Mouse (Mus musculus) layer of hippocampus, adult 18-20 months (tissue): ENCODE measurements around the gene Kansl3. TPM values are rescaled to one million over a fixed set of nuclear protein-coding genes. Genes with fewer than 3 reads are reported as not detected.

Source experiments
- DNase-seq, 2 experiments: peaks; one replicate each; pipeline ENCODE4 v3.0.0; 2022; ENCODE audit warnings: low spot score in 2 of 2
- microRNA-seq, 2 experiments: library from miRNA; unstranded; fragments of <30 nt; microRNA quantifications; one replicate each; pipeline ENCODE4 v1.2.0; 2021
- total RNA-seq, 2 experiments: library from RNA; stranded (reverse); gene quantifications; 2 replicates each; pipeline ENCODE4 v1.2.3; 2021

The Kansl3 gene
- total RNA-seq, 2 experiments from 2014 or later = 71.2 to 76.0 TPM

DNA sequence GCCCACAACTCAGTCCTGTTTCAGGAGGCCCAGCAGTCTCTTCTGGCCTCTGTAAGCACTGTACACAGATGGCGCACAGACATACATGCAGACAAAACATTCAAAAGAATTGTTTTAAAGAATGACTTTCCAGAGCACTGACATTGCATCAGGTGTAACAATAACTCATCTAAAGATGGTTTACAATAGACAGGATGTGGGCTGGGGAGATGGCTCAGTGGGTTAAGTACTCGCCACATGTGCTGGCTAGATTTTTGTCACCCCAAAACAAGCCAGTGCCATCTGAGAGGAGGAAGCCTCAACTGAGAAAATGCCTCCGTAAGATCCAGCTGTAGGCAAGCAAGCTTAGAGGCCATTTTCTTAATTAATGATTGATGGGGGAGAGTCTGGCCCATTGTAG, 74.6 kb downstream of the Kansl3 start:
- no peak for DNase-seq

DNA sequence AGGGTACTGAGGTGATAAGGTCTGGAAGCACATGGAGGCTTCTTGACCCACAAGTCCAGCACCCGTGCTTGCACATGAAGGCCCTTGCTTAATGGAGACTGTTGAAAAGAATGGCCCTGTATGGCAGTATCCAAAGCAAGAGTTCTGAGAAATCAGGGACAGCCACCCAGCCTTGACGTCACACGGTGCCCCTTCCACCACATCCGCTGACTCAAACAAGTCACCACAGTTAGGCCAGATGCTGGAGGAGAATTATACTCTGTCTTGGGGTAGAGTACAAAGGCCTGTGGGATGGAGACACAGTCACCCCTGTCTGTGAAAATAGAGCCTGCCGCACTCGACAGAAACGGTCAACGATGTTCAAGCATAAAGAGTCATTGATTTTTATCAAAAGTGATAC, 75.5 kb downstream of the Kansl3 start:
- no peak for DNase-seq

Small RNA genes lying within 50 kb of the gene (microRNA-seq; reads per million reads assigned to microRNA genes)
- 0.74 to 0.78 reads per million in 2 experiments for gene Mir6898

Other genes starting within 250 kb of the Kansl3 start
- 10 to 100 TPM; 33.6 to 39.2 TPM for gene Uggt1, start 124.5 kb downstream of the Kansl3 start, total RNA-seq
- under 1 TPM; 0.53 to 0.77 TPM for gene Neurl3, start 94.5 kb downstream of the Kansl3 start, total RNA-seq
- gene Arid5a, start 61.4 kb downstream of the Kansl3 start, total RNA-seq = 10 to 100 TPM; 15.2 to 16.4 TPM
- gene Fer1l5, start 3.1 kb upstream of the Kansl3 start, total RNA-seq = not detected
- gene Lman2l, start 76.1 kb upstream of the Kansl3 start, total RNA-seq = 10 to 100 TPM; 72.1 to 77.4 TPM
- 10 to 100 TPM; 15.6 to 16.6 TPM for gene Cnnm4, start 102.4 kb upstream of the Kansl3 start, total RNA-seq
- 10 to 100 TPM; 40.8 to 41.3 TPM for gene Cnnm3, start 142.7 kb upstream of the Kansl3 start, total RNA-seq
- gene Ankrd23, start 167.7 kb upstream of the Kansl3 start, total RNA-seq = 1 to 10 TPM; 5.1 to 6.8 TPM
- gene Gm42417, start 170.2 kb upstream of the Kansl3 start, total RNA-seq = not detected
- 10 to 100 TPM; 11.1 TPM for gene Ankrd39, start 178.3 kb upstream of the Kansl3 start, total RNA-seq
- 10 to 100 TPM in 1 of 2 experiments, 1 to 10 TPM in 1; 9.7 to 10.6 TPM for gene Sema4c, start 189.2 kb upstream of the Kansl3 start, total RNA-seq